Mouse (Mus musculus) heart, postnatal 0 days (tissue): Measurements from ENCODE around the gene Jak2. TPM values are rescaled to one million over a fixed set of nuclear protein-coding genes. Genes with fewer than 3 reads are reported as not detected.

Experiments
- ATAC-seq: fragments of 200-750 bp; cut with Nextera tagmentation; 2 replicates; pipeline ENCODE4 v1.8.0; 2017; ENCODE audit warnings: low read depth, moderate number of reproducible peaks, moderate library complexity; ENCODE audit not compliant: insufficient read depth
- DNase-seq: peaks from one replicate; pipeline ENCODE4 v3.0.0-alpha.2; 2016; ENCODE audit warnings: low spot score
- H3K27ac ChIP-seq: fragments of 300-500 bp; sonication (generic); 2 replicates; pipeline ENCODE4 v1.5.1; 2014; ENCODE audit warnings: low read depth, mild to moderate bottlenecking
- H3K27me3 ChIP-seq: fragments of 300-500 bp; sonication (generic); 2 replicates; pipeline ENCODE4 v1.6.1; 2014; ENCODE audit warnings: low read length, mixed read lengths; ENCODE audit not compliant: control insufficient read depth, insufficient read depth
- H3K36me3 ChIP-seq: fragments of 300-500 bp; sonication (generic); replicated peaks from 2 replicates; pipeline ENCODE4 v1.6.1; 2014; ENCODE audit warnings: low read length, mixed read lengths; ENCODE audit not compliant: control insufficient read depth, insufficient read depth
- H3K4me1 ChIP-seq: fragments of 300-500 bp; sonication (generic); 2 replicates; pipeline ENCODE4 v1.6.1; 2014; ENCODE audit warnings: antibody characterized with exemption; ENCODE audit not compliant: control insufficient read depth, insufficient read depth
- H3K4me2 ChIP-seq: fragments of 300-500 bp; sonication (generic); 2 replicates; pipeline ENCODE4 v1.6.1; 2014; ENCODE audit warnings: low read depth, mild to moderate bottlenecking, low read length, moderate library complexity
- H3K4me3 ChIP-seq: fragments of 300-500 bp; sonication (generic); 2 replicates; pipeline ENCODE4 v1.5.1; 2014; ENCODE audit warnings: low read depth, low read length
- H3K9ac ChIP-seq: fragments of 300-500 bp; sonication (generic); replicated peaks from 2 replicates; pipeline ENCODE4 v1.6.1; 2014; ENCODE audit warnings: low read depth, low read length, mixed read lengths
- H3K9me3 ChIP-seq: fragments of 300-500 bp; sonication (generic); replicated peaks from 2 replicates; pipeline ENCODE4 v1.6.1; 2016; ENCODE audit warnings: low read length; ENCODE audit not compliant: control insufficient read depth
- CTCF ChIP-seq: IDR thresholded peaks from 2 replicates; pipeline ENCODE4 v1.5.1; 2016; ENCODE audit warnings: antibody characterized with exemption, control low read depth, low read depth
- EP300 ChIP-seq: IDR thresholded peaks from 2 replicates; pipeline ENCODE4 v1.6.1; 2016; ENCODE audit warnings: antibody characterized with exemption, low read depth
- WGBS: fragments of 180-500 bp; shearing (Covaris S2); extraction: QIAGEN DNeasy Blood & Tissue Kit; methylation state at CpG from one replicate; pipeline ENCODE4 v1.1.7; 2014; 5-methylcytosine and 5-hydroxymethylcytosine counted together
- polyA plus RNA-seq: library from polyadenylated mRNA; unstranded; fragments of >200 nt; fragmentation: Nextera tagmentation; extraction: Ambion mirVana; gene quantifications from 2 replicates; pipeline ENCODE4 v1.2.1, GENCODE M21; 2015
- total RNA-seq: library from RNA; depleted of rRNA; stranded (reverse); fragments of >200 nt; gene quantifications from 2 replicates; pipeline ENCODE4 v1.2.3, GENCODE M21; 2014; ENCODE audit warnings: low replicate concordance

The Jak2 gene
- total and polyA plus RNA-seq, 2 experiments from 2014 or later, result 5.2 to 11.5 TPM

DNA sequence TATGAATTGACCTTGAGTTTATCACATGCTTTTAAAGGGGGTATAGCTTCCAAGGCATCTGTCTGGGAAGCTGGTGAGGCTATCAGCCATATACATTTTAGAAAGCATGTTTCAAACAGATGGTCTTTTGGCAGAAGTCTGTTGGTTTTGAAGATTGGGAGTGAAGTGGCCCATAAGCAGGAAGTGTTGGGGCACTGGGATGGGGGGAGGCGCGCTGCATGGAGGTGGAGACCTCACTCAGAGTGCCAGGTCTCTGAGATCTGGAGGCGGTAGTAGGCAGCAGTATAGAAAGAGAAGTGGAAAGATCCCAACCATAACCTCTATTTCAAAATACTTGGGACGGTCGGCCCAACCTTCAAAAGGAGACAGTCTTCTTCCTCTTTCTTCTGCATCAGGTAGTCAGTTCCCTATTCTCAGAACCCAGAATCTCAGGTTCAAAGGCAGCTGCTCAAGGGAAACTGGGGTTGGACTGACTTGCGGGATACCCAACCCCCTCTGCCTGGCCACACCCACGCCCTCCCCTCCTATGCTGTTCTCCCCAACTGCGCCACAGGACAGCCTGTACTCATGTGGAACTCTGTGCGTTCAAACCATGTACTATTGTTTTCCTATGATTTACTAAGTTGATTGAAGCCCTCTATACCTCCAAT lies 23.6 kb upstream of the Jak2 start:
- Histone ChIP-seq H3K27me3 (no peaks in the 10 kb centered on the region), H3K9ac (no peak overlapping the region), H3K4me3 (no peak overlapping the region), H3K4me2 (no peak overlapping the region), H3K9me3 (0 out of 2 replicates have a peak, but pooled peaks cover 5% of the 10 kb centered on the region), H3K36me3 (no peaks in the 10 kb centered on the region), H3K27ac (no peak overlapping the region), H3K4me1 (no peaks in the 10 kb centered on the region)
- DNase-seq (no peak), ATAC-seq (no peak)
- 63% methylated on average over 9 of the region's 9 CpGs for WGBS
- no peak for TF ChIP-seq EP300

DNA sequence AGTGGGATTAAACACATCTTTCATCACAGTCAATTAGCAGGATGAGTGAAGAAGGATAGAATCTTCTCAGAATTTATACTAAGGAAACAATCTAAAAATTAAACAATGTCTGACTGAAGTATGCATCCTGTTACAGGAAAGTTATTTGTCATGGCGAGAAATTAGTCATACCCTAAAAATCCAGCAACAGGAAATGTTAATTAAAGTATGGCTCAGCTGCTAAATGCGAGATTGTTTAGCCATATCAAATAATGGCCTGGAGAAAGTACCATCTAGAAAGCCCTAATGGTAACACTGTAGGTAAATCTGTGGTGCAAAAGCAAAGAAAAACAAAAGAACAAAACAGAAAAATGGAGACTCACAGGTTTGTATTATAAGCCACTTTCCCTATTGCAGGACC lies 22.6 kb upstream of the Jak2 start:
- Histone ChIP-seq H3K4me2 (no peak overlapping the region), H3K4me1 (no peaks in the 10 kb centered on the region), H3K27me3 (no peaks in the 10 kb centered on the region), H3K4me3 (no peak overlapping the region), H3K9me3 (0 out of 2 replicates have a peak, but pooled peaks cover 5% of the 10 kb centered on the region), H3K36me3 (no peaks in the 10 kb centered on the region), H3K27ac (no peak overlapping the region), H3K9ac (no peak overlapping the region)
- DNase-seq (no peak), ATAC-seq (no peak)
- no peak for TF ChIP-seq CTCF
- no peak for TF ChIP-seq EP300
- WGBS, result 51% methylated on average over 2 of the region's 2 CpGs

- Histone ChIP-seq H3K27me3 (no peaks in the 10 kb centered on the region), H3K9ac (no peak overlapping the region), H3K4me1 (peaks cover 7% of the 10 kb centered on the region), H3K9me3 (no peaks in the 10 kb centered on the region), H3K4me2 (no peak overlapping the region), H3K36me3 (no peaks in the 10 kb centered on the region), H3K27ac (no peak overlapping the region), H3K4me3 (no peak overlapping the region)
- TF ChIP-seq CTCF, result no peak
- TF ChIP-seq EP300, result no peak
- ATAC-seq, result no peak
- DNase-seq, result no peak
- 43% methylated on average over 6 of the region's 6 CpGs for WGBS
Measured at GRCm38 (mm10) chr19:29232738-29233137, 18.9 kb upstream of the Jak2 start.

- no peaks in the 10 kb centered on the region for H3K27me3 ChIP-seq
- H3K27ac ChIP-seq, result peak overlapping the region; percentile 25; the same call in 1 of the 2 replicates
- H3K9me3 ChIP-seq, result no peaks in the 10 kb centered on the region
- H3K36me3 ChIP-seq, result no peaks in the 10 kb centered on the region
- H3K9ac ChIP-seq, result no peak overlapping the region
- H3K4me1 ChIP-seq, result peaks cover 34% of the 10 kb centered on the region
- H3K4me2 ChIP-seq, result peak overlapping the region; percentile 33; the same call in 1 of the 2 replicates
- DNase-seq, result no peak
- 39% methylated on average over 9 of the region's 9 CpGs for WGBS
- no peak overlapping the region for H3K4me3 ChIP-seq
- TF ChIP-seq EP300, result no peak
- no peak for TF ChIP-seq CTCF
- ATAC-seq, result no peak; the same call in 1 of the 2 replicates
Measured at GRCm38 (mm10) chr19:29236658-29237385, 14.8 kb upstream of the Jak2 start.

- peaks cover 37% of the 10 kb centered on the region for H3K4me1 ChIP-seq
- no peaks in the 10 kb centered on the region for H3K36me3 ChIP-seq
- no peak overlapping the region for H3K9ac ChIP-seq
- H3K27ac ChIP-seq, result peak overlapping the region; percentile 60
- no peaks in the 10 kb centered on the region for H3K9me3 ChIP-seq
- H3K27me3 ChIP-seq, result no peaks in the 10 kb centered on the region
- DNase-seq (peak; percentile 49), ATAC-seq (no peak)
- no peak for TF ChIP-seq CTCF
- TF ChIP-seq EP300, result no peak
- 0 out of 2 replicates have a peak overlapping the region, but pooled peaks have one; percentile 24 for H3K4me2 ChIP-seq
- H3K4me3 ChIP-seq, result no peak overlapping the region
- 28% methylated on average over 9 of the region's 9 CpGs for WGBS
Measured at GRCm38 (mm10) chr19:29238171-29238570, 13.5 kb upstream of the Jak2 start.
